Mouse (Mus musculus) cerebellum, adult 2 months (tissue): ENCODE data around the gene Pramef20.
"Not testable (repeated sequence)": the region's sequence is repeated elsewhere in the genome, so short reads cannot be mapped to it uniquely, and the experiment has no call there.

Experiments
- CTCF ChIP-seq: fragments of 200-500 bp; IDR thresholded peaks from 2 replicates; pipeline ENCODE4 v1.5.1; 2011; ENCODE audit warnings: low read depth, mild to moderate bottlenecking, control low read depth, low read length, moderate library complexity, borderline replicate concordance; ENCODE audit not compliant: insufficient read depth
- POLR2A ChIP-seq: fragments of 200-500 bp; IDR thresholded peaks from 2 replicates; pipeline ENCODE4 v1.6.1; 2011; ENCODE audit warnings: low read length, control low read depth, borderline replicate concordance; ENCODE audit not compliant: insufficient read depth

DNA sequence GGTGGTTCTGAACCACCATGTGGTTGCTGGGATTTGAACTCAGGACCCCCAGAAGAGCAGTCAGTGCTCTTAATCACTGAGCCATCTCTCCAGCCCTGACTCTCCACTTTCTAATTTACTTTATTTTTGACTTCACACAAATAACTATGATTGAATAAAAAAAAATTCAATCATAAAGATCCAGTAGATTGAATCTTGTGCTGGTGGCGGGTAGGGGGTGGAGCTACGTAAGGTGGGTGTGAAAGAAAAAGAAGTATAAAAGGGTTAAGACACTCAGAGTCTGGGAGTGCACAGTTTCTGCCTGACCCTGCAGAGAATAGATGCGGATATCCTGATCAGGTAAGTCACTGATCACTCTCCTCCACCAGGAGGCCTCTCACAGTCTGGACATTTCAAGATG is 20.1 kb downstream of the Pramef20 start, which contains the start of gene Gm13119:
- not testable (repeated sequence) for TF ChIP-seq CTCF, POLR2A
